Mouse (Mus musculus) myocyte (in vitro differentiated cells): ENCODE results near the gene Cerk.

Source experiments
- MAX ChIP-seq: IDR thresholded peaks from one replicate; pipeline ENCODE4 v1.6.1; 2011; ENCODE audit warnings: low read depth, mild to moderate bottlenecking, control low read depth
- POLR2A ChIP-seq: IDR thresholded peaks from one replicate; pipeline ENCODE4 v1.6.1; 2011; ENCODE audit warnings: low read depth, mild to moderate bottlenecking, control low read depth, moderate library complexity; ENCODE audit not compliant: insufficient read length
- USF1 ChIP-seq: IDR thresholded peaks from one replicate; pipeline ENCODE4 v1.6.1; 2011; ENCODE audit warnings: low read depth, mild to moderate bottlenecking, control low read depth, moderate library complexity

- no peak for TF ChIP-seq POLR2A
- TF ChIP-seq USF1 = no peak
- TF ChIP-seq MAX = no peak
Observed at GRCm38 (mm10) chr15:86123409-86123808, 62.5 kb downstream of the Cerk start.
